Mouse (Mus musculus) MEL (cell line): ENCODE data around the gene Hdac4. TPM values are rescaled to one million over a fixed set of nuclear protein-coding genes. Genes with fewer than 3 reads are reported as not detected.

Source experiments
- DNase-seq: peaks from one replicate; pipeline ENCODE4 v3.0.0; 2011; ENCODE audit warnings: low read depth, low spot score
- H3K27ac ChIP-seq: 2 replicates; pipeline ENCODE4 v1.5.1; 2012; ENCODE audit warnings: low read depth, mild to moderate bottlenecking, control low read depth, low read length, moderate library complexity; ENCODE audit not compliant: control insufficient read depth
- H3K27me3 ChIP-seq, 2 experiments: fragments of 150-350 bp in 1 of 2; sonication (generic) in 1 of 2; 2 replicates each; pipeline ENCODE4 v1.6.1; 2012; ENCODE audit warnings: low read length in 2 of 2, mild to moderate bottlenecking in 2 of 2, improper control_type of control experiment in 1 of 2, moderate library complexity in 1 of 2; ENCODE audit not compliant: insufficient read depth in 2 of 2, control insufficient read depth in 1 of 2
- H3K36me3 ChIP-seq, 2 experiments: 2 replicates each; pipeline ENCODE4 v1.6.1; 2012 to 2014; ENCODE audit warnings: low read length in 2 of 2, improper control_type of control experiment in 1 of 2, inconsistent platforms in 1 of 2, mild to moderate bottlenecking in 1 of 2; ENCODE audit not compliant: insufficient read depth in 2 of 2, control insufficient read depth in 1 of 2
- H3K4me1 ChIP-seq, 2 experiments: fragments of 150-350 bp in 1 of 2; sonication (generic) in 1 of 2; 2 replicates each; pipeline ENCODE4 v1.6.1; 2012; ENCODE audit warnings: low read length in 2 of 2, improper control_type of control experiment in 1 of 2, mild to moderate bottlenecking in 1 of 2; ENCODE audit not compliant: insufficient read depth in 2 of 2, control insufficient read depth in 1 of 2
- H3K4me3 ChIP-seq, 2 experiments: fragments of 150-350 bp in 1 of 2; sonication (generic) in 1 of 2; 2 replicates each; pipeline ENCODE4 v1.5.1; 2012; ENCODE audit warnings: low read depth in 2 of 2, low read length in 2 of 2, mild to moderate bottlenecking in 2 of 2, moderate library complexity in 2 of 2, control low read depth in 1 of 2, improper control_type of control experiment in 1 of 2; ENCODE audit not compliant: control insufficient read depth in 1 of 2, insufficient read depth in 1 of 2
- H3K79me2 ChIP-seq: 2 replicates; pipeline ENCODE4 v1.6.1; 2012; ENCODE audit warnings: mild to moderate bottlenecking, low read length, moderate library complexity; ENCODE audit not compliant: control insufficient read depth, poor library complexity, insufficient read depth
- H3K9ac ChIP-seq: 2 replicates; pipeline ENCODE4 v1.6.1; 2012; ENCODE audit warnings: low read depth, mild to moderate bottlenecking, control low read depth, low read length, moderate library complexity; ENCODE audit not compliant: control insufficient read depth, poor library complexity, severe bottlenecking
- H3K9me3 ChIP-seq: fragments of 150-350 bp; sonication (generic); replicated peaks from 2 replicates; pipeline ENCODE4 v1.6.1; 2012; ENCODE audit warnings: mild to moderate bottlenecking, low read length, improper control_type of control experiment, moderate library complexity; ENCODE audit not compliant: insufficient read depth
- BHLHE40 ChIP-seq: IDR thresholded peaks from 2 replicates; pipeline ENCODE4 v1.6.1; 2012; ENCODE audit warnings: low read depth, mild to moderate bottlenecking, inconsistent platforms, low read length, improper control_type of control experiment, borderline replicate concordance
- CHD2 ChIP-seq: IDR thresholded peaks from 2 replicates; pipeline ENCODE4 v1.6.1; 2011; ENCODE audit warnings: low read length, improper control_type of control experiment
- CTCF ChIP-seq, 3 experiments: IDR thresholded peaks in 2 of 3; conservative IDR thresholded peaks in 1 of 3; 2 replicates each; pipeline ENCODE4 v1.5.1; 2011 to 2012; ENCODE audit warnings: low read length in 3 of 3, low read depth in 2 of 3, mild to moderate bottlenecking in 2 of 3, improper control_type of control experiment in 1 of 3, inconsistent platforms in 1 of 3, mixed read lengths in 1 of 3, moderate library complexity in 1 of 3; ENCODE audit not compliant: control insufficient read depth in 1 of 3, insufficient read depth in 1 of 3, poor library complexity in 1 of 3, severe bottlenecking in 1 of 3
- ELF1 ChIP-seq: IDR thresholded peaks from 2 replicates; pipeline ENCODE4 v1.6.1; 2014; ENCODE audit warnings: low read depth, mild to moderate bottlenecking, inconsistent platforms, low read length, improper control_type of control experiment, moderate library complexity
- EP300 ChIP-seq, 2 experiments: IDR thresholded peaks; 2 replicates each; pipeline ENCODE4 v1.6.1; 2011; ENCODE audit warnings: improper control_type of control experiment in 2 of 2, low read length in 2 of 2, low read depth in 1 of 2, mild to moderate bottlenecking in 1 of 2
- ETS1 ChIP-seq: IDR thresholded peaks from 2 replicates; pipeline ENCODE4 v1.6.1; 2012; ENCODE audit warnings: low read depth, mild to moderate bottlenecking, inconsistent platforms, low read length, improper control_type of control experiment, moderate library complexity
- GABPA ChIP-seq: IDR thresholded peaks from 2 replicates; pipeline ENCODE4 v1.6.1; 2012; ENCODE audit warnings: low read depth, mild to moderate bottlenecking, inconsistent platforms, low read length, improper control_type of control experiment, moderate library complexity
- GATA1 ChIP-seq: IDR thresholded peaks from 2 replicates; pipeline ENCODE4 v1.6.1; 2011; ENCODE audit warnings: low read depth, low read length, improper control_type of control experiment
- MAX ChIP-seq: IDR thresholded peaks from 2 replicates; pipeline ENCODE4 v1.6.1; 2011; ENCODE audit warnings: low read length, improper control_type of control experiment
- MEF2A ChIP-seq: IDR thresholded peaks from 2 replicates; pipeline ENCODE4 v1.6.1; 2014; ENCODE audit warnings: low read depth, mild to moderate bottlenecking, inconsistent platforms, low read length, improper control_type of control experiment; ENCODE audit not compliant: poor library complexity, insufficient replicate concordance, severe bottlenecking; ENCODE audit errors: extremely low read depth
- MYC ChIP-seq: IDR thresholded peaks from 2 replicates; pipeline ENCODE4 v1.6.1; 2011; ENCODE audit warnings: low read depth, mild to moderate bottlenecking, low read length, improper control_type of control experiment, moderate library complexity
- POLR2AphosphoS5 ChIP-seq: IDR thresholded peaks from 2 replicates; pipeline ENCODE4 v1.6.1; 2012; ENCODE audit warnings: low read depth, borderline replicate concordance, mild to moderate bottlenecking, inconsistent platforms, low read length, moderate library complexity, mixed read lengths
- RAD21 ChIP-seq: IDR thresholded peaks from 2 replicates; pipeline ENCODE4 v1.6.1; 2011; ENCODE audit warnings: mild to moderate bottlenecking, low read depth, low read length, improper control_type of control experiment
- SIN3A ChIP-seq: IDR thresholded peaks from 2 replicates; pipeline ENCODE4 v1.6.1; 2012; ENCODE audit warnings: low read length, improper control_type of control experiment, inconsistent platforms
- SMC3 ChIP-seq: IDR thresholded peaks from 2 replicates; pipeline ENCODE4 v1.6.1; 2011; ENCODE audit warnings: low read depth, low read length, improper control_type of control experiment
- TAL1 ChIP-seq: IDR thresholded peaks from 2 replicates; pipeline ENCODE4 v1.6.1; 2012; ENCODE audit warnings: mild to moderate bottlenecking, inconsistent platforms, low read length, moderate library complexity, mixed read lengths
- UBTF ChIP-seq: IDR thresholded peaks from 2 replicates; pipeline ENCODE4 v1.6.1; 2012; ENCODE audit warnings: low read depth, mild to moderate bottlenecking, inconsistent platforms, low read length, improper control_type of control experiment, moderate library complexity, borderline replicate concordance; ENCODE audit not compliant: insufficient read depth
- ZMIZ1 ChIP-seq: IDR thresholded peaks from 2 replicates; pipeline ENCODE4 v1.6.1; 2012; ENCODE audit warnings: low read depth, mild to moderate bottlenecking, inconsistent platforms, low read length, improper control_type of control experiment, moderate library complexity
- ZNF384 ChIP-seq: IDR thresholded peaks from 2 replicates; pipeline ENCODE4 v1.6.1; 2012; ENCODE audit warnings: low read depth, mild to moderate bottlenecking, inconsistent platforms, low read length, improper control_type of control experiment
- polyA plus RNA-seq, 2 experiments: library from polyadenylated mRNA; stranded (reverse) in 1 of 2; unstranded in 1 of 2; fragments of >175 nt in 1 of 2; fragments of >200 nt in 1 of 2; gene quantifications; 2 replicates each; pipeline versions ENCODE4 v1.2.1 to v1.2.4; 2012; ENCODE audit warnings: low replicate concordance in 2 of 2, low read depth in 1 of 2; ENCODE audit not compliant: insufficient read length in 2 of 2, insufficient read depth in 1 of 2, missing spikeins in 1 of 2
- total RNA-seq: library from RNA; depleted of rRNA; stranded (reverse); fragments of 300-350 nt; gene quantifications from 2 replicates; pipeline ENCODE4 v1.2.3, GENCODE M21; 2012

The Hdac4 gene
- total and polyA plus RNA-seq, 3 experiments, result 11.0 to 19.5 (median 12.3) TPM

- H3K27me3 ChIP-seq, result no peaks in the 10 kb centered on the region
These were observed 267.8 kb downstream of the Hdac4 start for GRCm38 (mm10) chr1:91927536-91928315.

DNA sequence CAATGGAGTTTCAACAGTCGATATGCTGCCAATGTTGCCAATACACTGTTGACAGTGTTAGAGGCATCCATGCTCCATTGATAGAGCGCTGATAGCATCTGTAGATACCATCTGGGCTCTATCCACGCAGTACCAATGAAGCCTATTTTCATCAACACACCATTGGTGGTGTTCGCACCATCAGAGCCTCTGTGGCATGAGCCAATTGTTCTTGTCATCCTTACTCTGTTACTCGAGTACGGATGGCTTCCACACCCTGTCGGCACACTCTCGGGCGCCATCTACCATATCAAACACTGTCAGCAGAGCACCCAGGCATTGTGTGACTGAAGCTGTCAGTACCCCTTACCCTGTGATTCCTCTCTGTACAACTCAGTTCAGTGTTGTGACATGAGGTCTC is 271.9 kb downstream of the Hdac4 start:
- no peaks in the 10 kb centered on the region for H3K79me2 ChIP-seq
- no peaks in the 10 kb centered on the region for H3K27me3 ChIP-seq
- no peak overlapping the region for H3K27ac ChIP-seq
- no peak for DNase-seq
- no peak for TF ChIP-seq BHLHE40
- H3K4me3 ChIP-seq, result no peak overlapping the region
- no peaks in the 10 kb centered on the region for H3K4me1 ChIP-seq
- H3K36me3 ChIP-seq, result no peaks in the 10 kb centered on the region
- H3K9me3 ChIP-seq, result no peaks in the 10 kb centered on the region
- no peak overlapping the region for H3K9ac ChIP-seq

More at GRCm38 (mm10) chr1:91927536-91928315, 267.8 kb downstream of the Hdac4 start:
- no peak for TF ChIP-seq ZMIZ1
- no peak for TF ChIP-seq MAX
- no peak for TF ChIP-seq MEF2A
- H3K9ac ChIP-seq, result no peak overlapping the region
- DNase-seq, result no peak
- H3K27ac ChIP-seq, result no peak overlapping the region
- no peaks in the 10 kb centered on the region for H3K9me3 ChIP-seq
- H3K4me3 ChIP-seq, result no peak overlapping the region
- H3K36me3 ChIP-seq, result peaks cover 0 to 2% of the 10 kb centered on the region in 2 experiments; a peak in 1 of 4 replicates
- no peaks in the 10 kb centered on the region for H3K4me1 ChIP-seq
- H3K79me2 ChIP-seq, result no peaks in the 10 kb centered on the region

- Histone ChIP-seq H3K9me3 (no peaks in the 10 kb centered on the region), H3K27me3 (no peaks in the 10 kb centered on the region), H3K9ac (no peak overlapping the region), H3K4me3 (no peak overlapping the region), H3K27ac (no peak overlapping the region), H3K79me2 (no peaks in the 10 kb centered on the region), H3K36me3 (no peaks in the 10 kb centered on the region), H3K4me1 (no peaks in the 10 kb centered on the region)
- DNase-seq, result no peak
- TF ChIP-seq UBTF (no peak), MEF2A (no peak), CTCF (IDR thresholded peaks at IDR 0.05 in 2 of 3, conservative IDR thresholded peaks at IDR 0.05 in 1 of 3; ENCODE audit: control insufficient read depth in 1 of 3, insufficient read depth in 1 of 3, low read depth in 2 of 3, low read length in 3 of 3, poor library complexity in 1 of 3, severe bottlenecking in 1 of 3) (no peak), ETS1 (no peak), MAX (no peak), SIN3A (no peak), MYC (no peak), TAL1 (no peak), ELF1 (no peak), POLR2AphosphoS5 (no peak), ZNF384 (no peak), CHD2 (no peak), RAD21 (no peak), GATA1 (no peak), EP300 (IDR thresholded peaks at IDR 0.05; ENCODE audit: low read depth in 1 of 2, low read length in 2 of 2) (no peak), GABPA (no peak), SMC3 (no peak)
These were observed 273.0 kb downstream of the Hdac4 start for GRCm38 (mm10) chr1:91922235-91923152.
